Mouse (Mus musculus) layer of hippocampus, postnatal 10 days (tissue): ENCODE data around the gene Wfs1. TPM values are rescaled to one million over a fixed set of nuclear protein-coding genes. Genes with fewer than 3 reads are reported as not detected.
"Not testable (repeated sequence)": the region's sequence is repeated elsewhere in the genome, so short reads cannot be mapped to it uniquely, and the experiment has no call there.

Experiments
- DNase-seq, 2 experiments: peaks; one replicate each; pipeline ENCODE4 v3.0.0; 2021; ENCODE audit warnings: low spot score in 2 of 2
- long read RNA-seq: library from polyadenylated mRNA; stranded (forward); transcript quantifications from one replicate; pipeline ENCODE4 v2.0.0, GENCODE M21; 2023
- total RNA-seq, 2 experiments: library from RNA; stranded (reverse); gene quantifications; 2 replicates each; pipeline ENCODE4 v1.2.3; 2021

The Wfs1 gene
- total RNA-seq: 10 to 100 TPM; 65.9 to 91.7 TPM
- long read RNA-seq, transcript Wfs1-201 (8 exons, 3,787 nt): major isoform, 55 of 68 reads
- long read RNA-seq, partial matches to known transcripts: 12 of 68 reads
- long read RNA-seq, other reads (novel, unspliced or antisense): 1 of 68 reads

- peak; percentile 92 to 95 for DNase-seq
These were observed at the start of gene Wfs1 for GRCm38 (mm10) chr5:36988781-36989624. Gene Wfs1 (minus strand): TSS chr5:36989205.

DNA sequence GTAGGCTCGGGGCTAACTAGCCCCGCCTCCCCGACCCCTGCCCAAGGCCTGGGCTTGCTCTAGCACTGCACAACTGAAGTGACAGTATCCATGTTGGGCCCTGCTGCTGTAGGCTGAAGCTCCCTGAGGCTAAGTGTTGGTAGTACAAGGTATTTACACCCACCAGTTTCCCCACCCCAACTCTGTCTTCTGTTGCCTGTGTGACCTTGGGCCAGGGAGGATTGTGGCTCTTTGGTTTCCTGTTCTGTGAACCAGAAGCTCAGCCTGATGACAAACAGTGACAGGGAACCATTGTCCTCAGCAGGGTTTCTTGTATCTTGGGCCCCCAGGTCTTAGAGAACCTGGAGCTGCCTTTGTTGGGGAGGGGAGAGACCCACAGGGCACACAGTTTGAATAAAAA lies 47.9 kb upstream of the Wfs1 start:
- DNase-seq: no peak

- DNase-seq: no peak
These were observed 46.9 kb upstream of the Wfs1 start for GRCm38 (mm10) chr5:37035896-37036295.

- peak; percentile 42 to 66 for DNase-seq
These were observed 46.2 kb upstream of the Wfs1 start for GRCm38 (mm10) chr5:37035192-37035591.

GRCm38 (mm10) chr5:37030753-37031152 lies 41.7 kb upstream of the Wfs1 start:
- no peak for DNase-seq

DNA sequence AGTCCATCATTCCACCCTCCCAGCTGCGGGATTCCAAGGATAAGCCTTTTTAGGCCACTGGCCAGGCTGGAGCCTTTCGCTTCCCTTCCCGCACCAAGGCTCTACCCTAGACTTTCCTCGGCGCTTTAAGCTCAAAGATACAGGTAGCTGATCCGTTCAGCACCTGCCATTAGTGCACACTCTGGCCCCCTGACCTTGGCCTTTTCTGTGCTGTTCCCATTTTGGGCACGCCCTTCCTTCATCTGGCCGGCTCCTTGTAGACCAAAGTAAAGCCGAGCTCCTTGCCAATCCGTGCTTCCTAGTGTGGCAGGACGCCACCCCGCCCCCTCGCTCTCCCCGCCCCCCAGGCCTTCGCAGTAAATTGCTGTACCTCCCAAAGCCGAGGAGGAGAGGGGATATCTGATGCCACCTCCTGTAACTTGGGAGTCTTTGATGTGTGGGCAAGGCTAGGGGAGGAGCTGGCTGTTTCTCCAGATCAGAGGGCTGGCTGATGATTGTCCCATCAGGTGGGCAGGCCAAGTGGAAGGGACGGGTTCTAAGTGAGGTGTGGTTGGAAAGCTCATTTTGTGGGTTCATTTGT lies 40.4 kb upstream of the Wfs1 start:
- no peak for DNase-seq

- DNase-seq: peak; percentile 43 to 57
These were observed 39.7 kb upstream of the Wfs1 start for GRCm38 (mm10) chr5:37028486-37029311.

DNA sequence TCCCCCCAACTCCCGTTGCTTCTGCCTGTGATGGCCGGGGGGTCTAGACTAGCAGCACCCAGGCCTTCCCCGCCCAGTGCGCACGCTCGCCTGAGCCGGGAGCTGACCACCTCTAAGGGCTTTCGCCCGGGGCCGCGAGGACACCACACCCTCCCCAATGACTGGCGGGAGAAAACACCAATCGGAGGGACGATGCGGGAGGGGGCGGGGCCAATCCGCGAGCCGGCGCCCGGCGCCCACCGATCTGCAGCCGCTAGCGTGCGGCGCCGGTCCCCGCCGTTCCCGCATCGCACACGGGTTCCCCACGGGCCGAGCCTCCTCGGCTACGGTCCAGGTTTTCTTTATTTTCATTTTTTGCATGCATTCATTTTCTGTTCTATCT lies 39.1 kb upstream of the Wfs1 start:
- DNase-seq: peak; percentile 95 to 96

DNA sequence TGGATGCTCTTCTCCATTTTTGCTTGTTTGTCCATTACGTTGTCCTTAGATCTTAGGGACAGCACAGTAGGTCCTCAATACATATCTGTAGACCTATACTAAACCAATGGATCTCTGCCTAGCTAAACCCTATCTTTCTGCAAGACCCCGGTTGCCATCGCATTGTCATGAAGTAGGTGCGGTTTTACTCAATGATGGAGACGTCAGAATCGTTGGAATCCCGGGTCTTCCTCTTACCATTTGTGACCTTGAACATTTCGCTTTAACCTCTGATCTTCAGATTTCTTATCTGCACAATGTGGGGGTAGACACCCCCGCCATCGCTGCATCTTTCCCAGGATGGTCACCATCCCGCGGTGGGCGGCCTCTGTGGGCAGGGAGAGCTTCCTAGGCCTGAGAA lies 38.7 kb upstream of the Wfs1 start:
- no peak for DNase-seq

DNA sequence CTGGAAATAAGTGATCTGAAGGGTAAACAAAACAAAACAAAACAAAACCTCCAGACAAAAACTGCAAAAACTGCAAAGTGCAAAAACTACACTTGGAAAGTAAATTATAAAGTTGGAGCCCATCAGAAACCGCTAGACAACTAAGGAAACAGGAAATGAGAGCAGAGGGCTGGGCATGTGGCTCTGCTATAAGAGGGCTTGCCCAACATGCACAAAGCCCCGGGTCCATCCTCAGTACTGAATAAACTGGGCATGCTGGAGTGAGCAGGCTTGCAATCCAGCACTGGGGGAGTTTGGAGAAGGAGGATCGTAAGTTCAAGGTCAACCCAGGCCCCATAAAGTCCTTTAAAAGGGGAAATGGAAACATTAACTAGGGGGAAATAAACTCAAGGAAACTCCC lies 28.2 kb upstream of the Wfs1 start:
- DNase-seq: no peak

GRCm38 (mm10) chr5:37015612-37016310 lies 26.8 kb upstream of the Wfs1 start:
- peak; percentile 40 to 41 for DNase-seq

GRCm38 (mm10) chr5:37010666-37011317 lies 21.8 kb upstream of the Wfs1 start:
- DNase-seq: peak; percentile 36 to 57

GRCm38 (mm10) chr5:37009761-37010160 lies 20.8 kb upstream of the Wfs1 start:
- DNase-seq: not testable (repeated sequence)

- peak; percentile 87 to 88 for DNase-seq
These were observed 13.0 kb upstream of the Wfs1 start for GRCm38 (mm10) chr5:37002001-37002400.

DNA sequence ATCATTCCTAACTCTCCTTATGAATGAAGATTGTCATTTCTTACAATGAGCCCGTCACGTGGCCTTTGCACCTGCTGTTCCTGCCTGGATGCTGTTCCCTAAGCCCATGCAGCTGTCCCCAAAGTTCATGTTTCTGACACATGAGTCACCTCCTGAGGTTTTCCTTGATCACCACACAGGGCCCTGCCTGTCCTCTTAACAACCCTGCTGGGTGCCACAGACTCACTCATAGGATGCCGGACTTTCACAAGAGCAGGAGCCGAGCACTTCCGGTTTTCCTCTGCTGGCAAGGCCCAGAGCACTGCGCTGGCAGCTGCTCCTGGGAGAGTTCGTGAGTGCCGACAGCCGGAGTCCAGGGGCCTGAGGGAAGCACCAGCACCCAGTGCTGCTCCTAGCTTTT lies 12.0 kb upstream of the Wfs1 start:
- no peak for DNase-seq

- DNase-seq: no peak
These were observed 9.0 kb upstream of the Wfs1 start for GRCm38 (mm10) chr5:36997996-36998395.

- DNase-seq: no peak
These were observed 7.4 kb upstream of the Wfs1 start for GRCm38 (mm10) chr5:36996410-36996809.

- no peak for DNase-seq
These were observed 1.8 kb upstream of the Wfs1 start for GRCm38 (mm10) chr5:36990631-36991350.

GRCm38 (mm10) chr5:36990196-36990595 lies 1.2 kb upstream of the Wfs1 start:
- DNase-seq: no peak

DNA sequence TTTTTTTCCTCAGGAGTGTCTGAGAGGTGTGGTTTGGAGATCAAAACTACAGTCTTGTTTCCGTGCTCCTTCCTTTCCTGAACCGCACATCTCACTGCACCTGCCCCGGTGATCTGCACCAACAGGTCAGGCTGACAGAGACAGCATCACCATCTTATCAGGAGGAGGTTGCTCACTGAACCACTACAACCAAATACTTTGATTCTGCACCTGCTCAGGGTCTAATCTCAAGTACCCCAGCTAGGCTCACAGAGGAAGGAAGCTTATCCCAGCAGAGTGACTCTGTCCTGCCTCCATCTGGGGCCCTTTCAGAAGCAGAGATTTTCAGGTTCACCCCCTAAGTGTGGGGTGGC lies 596 bp upstream of the Wfs1 start:
- no peak for DNase-seq
